Mouse (Mus musculus): ENCODE measurements around the gene Cdca3. TPM values are rescaled to one million over a fixed set of nuclear protein-coding genes. Genes with fewer than 3 reads are reported as not detected.

The Cdca3 gene
- polyA plus RNA-seq, 1 experiment from 2014 or later, result 105 TPM

- Histone ChIP-seq H3K27ac (ENCODE audit: poor library complexity, severe bottlenecking) (no peak overlapping the region), H3K27me3 (replicated peaks) (no peaks in the 10 kb centered on the region), H3K4me2 (no peak overlapping the region), H3K36me3 (no peaks in the 10 kb centered on the region), H3K4me1 (replicated peaks) (no peaks in the 10 kb centered on the region), H3K4me3 (no peak overlapping the region), H3K9ac (no peak overlapping the region), H3K9me3 (replicated peaks) (no peaks in the 10 kb centered on the region)
- no peak for ATAC-seq (ENCODE audit: insufficient number of reproducible peaks, low FRiP score)
- WGBS, result 25% methylated on average over 3 of the region's 3 CpGs
These were observed 45.0 kb downstream of the Cdca3 start for GRCm38 (mm10) chr6:124874348-124874747.

GRCm38 (mm10) chr6:124879390-124879789 lies 50.0 kb downstream of the Cdca3 start:
- Histone ChIP-seq H3K4me3 (no peak overlapping the region), H3K36me3 (no peaks in the 10 kb centered on the region), H3K4me1 (replicated peaks) (no peaks in the 10 kb centered on the region), H3K27ac (ENCODE audit: poor library complexity, severe bottlenecking) (no peak overlapping the region), H3K9me3 (replicated peaks) (no peaks in the 10 kb centered on the region), H3K4me2 (no peak overlapping the region), H3K27me3 (replicated peaks) (no peaks in the 10 kb centered on the region; the same call in 1 of the 2 replicates), H3K9ac (no peak overlapping the region)
- ATAC-seq (ENCODE audit: insufficient number of reproducible peaks, low FRiP score), result no peak
- WGBS, result 56% methylated on average over 6 of the region's 6 CpGs

GRCm38 (mm10) chr6:124881821-124882220 lies 52.5 kb downstream of the Cdca3 start:
- WGBS, result 88% methylated on average over 9 of the region's 9 CpGs
- no peak for ATAC-seq (ENCODE audit: insufficient number of reproducible peaks, low FRiP score)
- no peak overlapping the region for H3K4me2 ChIP-seq
- H3K4me3 ChIP-seq, result no peak overlapping the region
- H3K4me1 ChIP-seq (replicated peaks), result peaks cover 9% of the 10 kb centered on the region
- no peak overlapping the region for H3K9ac ChIP-seq
- no peak overlapping the region for H3K27ac ChIP-seq (ENCODE audit: poor library complexity, severe bottlenecking)
- no peaks in the 10 kb centered on the region for H3K9me3 ChIP-seq (replicated peaks)
- no peaks in the 10 kb centered on the region for H3K36me3 ChIP-seq
- no peaks in the 10 kb centered on the region; the same call in 1 of the 2 replicates for H3K27me3 ChIP-seq (replicated peaks)

Other genes starting within 250 kb of the Cdca3 start
- gene C1s2, start 193.5 kb upstream of the Cdca3 start, polyA plus RNA-seq (2016; fragmentation: Nextera tagmentation; extraction: Ambion mirVana), result not detected in 2 replicates
- gene Lpcat3, start 166.5 kb upstream of the Cdca3 start, polyA plus RNA-seq (2016; fragmentation: Nextera tagmentation; extraction: Ambion mirVana), result 37.4 and 40.0 TPM in 2 replicates
- 105 and 107 TPM in 2 replicates for gene Emg1, start 117.4 kb upstream of the Cdca3 start, polyA plus RNA-seq (2016; fragmentation: Nextera tagmentation; extraction: Ambion mirVana)
- 345 and 349 TPM in 2 replicates for gene Phb2, start 117.2 kb upstream of the Cdca3 start, polyA plus RNA-seq (2016; fragmentation: Nextera tagmentation; extraction: Ambion mirVana)
- gene Ptpn6, start 90.8 kb upstream of the Cdca3 start, polyA plus RNA-seq (2016; fragmentation: Nextera tagmentation; extraction: Ambion mirVana), result 4.4 and 4.9 TPM in 2 replicates
- 352 and 365 TPM in 2 replicates for gene Grcc10, start 88.2 kb upstream of the Cdca3 start, polyA plus RNA-seq (2016; fragmentation: Nextera tagmentation; extraction: Ambion mirVana)
- not detected in 2 replicates for gene Gm45234, start 73.5 kb upstream of the Cdca3 start, polyA plus RNA-seq (2016; fragmentation: Nextera tagmentation; extraction: Ambion mirVana)
- gene Atn1, start 73.0 kb upstream of the Cdca3 start, polyA plus RNA-seq (2016; fragmentation: Nextera tagmentation; extraction: Ambion mirVana), result 9.5 and 10.2 TPM in 2 replicates
- gene Eno2, start 59.9 kb upstream of the Cdca3 start, polyA plus RNA-seq (2016; fragmentation: Nextera tagmentation; extraction: Ambion mirVana), result 6.0 and 6.4 TPM in 2 replicates
- 0.55 TPM in 1 of 2 replicates, not detected in the other for gene Lrrc23, start 49.8 kb upstream of the Cdca3 start, polyA plus RNA-seq (2016; fragmentation: Nextera tagmentation; extraction: Ambion mirVana)
- gene Spsb2, start 20.9 kb upstream of the Cdca3 start, polyA plus RNA-seq (2016; fragmentation: Nextera tagmentation; extraction: Ambion mirVana), result 8.7 and 9.1 TPM in 2 replicates
- gene Tpi1, start 15.3 kb upstream of the Cdca3 start, polyA plus RNA-seq (2016; fragmentation: Nextera tagmentation; extraction: Ambion mirVana), result 1,356 and 1,406 TPM in 2 replicates
- gene Usp5, start 63 bp upstream of the Cdca3 start, polyA plus RNA-seq (2016; fragmentation: Nextera tagmentation; extraction: Ambion mirVana), result 119 and 121 TPM in 2 replicates
- 6.4 and 7.8 TPM in 2 replicates for gene Gnb3, start 10.7 kb downstream of the Cdca3 start, polyA plus RNA-seq (2016; fragmentation: Nextera tagmentation; extraction: Ambion mirVana)
- gene P3h3, start 28.2 kb downstream of the Cdca3 start, polyA plus RNA-seq (2016; fragmentation: Nextera tagmentation; extraction: Ambion mirVana), result 19.2 and 21.9 TPM in 2 replicates
- gene Gpr162, start 34.4 kb downstream of the Cdca3 start, polyA plus RNA-seq (2016; fragmentation: Nextera tagmentation; extraction: Ambion mirVana), result 1.9 and 2.2 TPM in 2 replicates
- gene Cd4, start 58.7 kb downstream of the Cdca3 start, polyA plus RNA-seq (2016; fragmentation: Nextera tagmentation; extraction: Ambion mirVana), result not detected in 2 replicates
- gene Lag3, start 82.2 kb downstream of the Cdca3 start, polyA plus RNA-seq (2016; fragmentation: Nextera tagmentation; extraction: Ambion mirVana), result 1.4 and 1.5 TPM in 2 replicates
- 233 and 243 TPM in 2 replicates for gene Ptms, start 90.6 kb downstream of the Cdca3 start, polyA plus RNA-seq (2016; fragmentation: Nextera tagmentation; extraction: Ambion mirVana)
- 357 and 358 TPM in 2 replicates for gene Mlf2, start 101.8 kb downstream of the Cdca3 start, polyA plus RNA-seq (2016; fragmentation: Nextera tagmentation; extraction: Ambion mirVana)
- gene Cops7a, start 136.0 kb downstream of the Cdca3 start, polyA plus RNA-seq (2016; fragmentation: Nextera tagmentation; extraction: Ambion mirVana), result 148 and 149 TPM in 2 replicates
- gene Pianp, start 167.1 kb downstream of the Cdca3 start, polyA plus RNA-seq (2016; fragmentation: Nextera tagmentation; extraction: Ambion mirVana), result 0.39 and 0.45 TPM in 2 replicates
- 12.2 and 13.6 TPM in 2 replicates for gene Zfp384, start 179.6 kb downstream of the Cdca3 start, polyA plus RNA-seq (2016; fragmentation: Nextera tagmentation; extraction: Ambion mirVana)
- gene Ing4, start 210.2 kb downstream of the Cdca3 start, polyA plus RNA-seq (2016; fragmentation: Nextera tagmentation; extraction: Ambion mirVana), result 76.7 and 81.8 TPM in 2 replicates
- gene Acrbp, start 220.1 kb downstream of the Cdca3 start, polyA plus RNA-seq (2016; fragmentation: Nextera tagmentation; extraction: Ambion mirVana), result 5.1 and 6.9 TPM in 2 replicates
- 0.24 and 0.31 TPM in 2 replicates for gene Lpar5, start 238.4 kb downstream of the Cdca3 start, polyA plus RNA-seq (2016; fragmentation: Nextera tagmentation; extraction: Ambion mirVana)